Mouse (Mus musculus): ENCODE measurements around the gene Gm9833. TPM values are rescaled to one million over a fixed set of nuclear protein-coding genes. Genes with fewer than 3 reads are reported as not detected.
"Not testable (repeated sequence)": the region's sequence is repeated elsewhere in the genome, so short reads cannot be mapped to it uniquely, and the experiment has no call there.

Gene Gm9833
- total RNA-seq (2012; rRNA removed) (not detected in 2 replicates), total RNA-seq (2014; rRNA removed) (not detected in 2 replicates), polyA plus RNA-seq (2012; ENCODE audit: insufficient read length, low read depth) (not detected in 2 replicates)

- H3K9me3 ChIP-seq (replicated peaks; ENCODE audit: low read length); H3K4me3 ChIP-seq (replicated peaks in 1 of 3; ENCODE audit: low read depth in 2 of 3, low read length in 2 of 3, poor library complexity in 1 of 3); H3K9ac ChIP-seq (ENCODE audit: insufficient read depth, low read depth); DNase-seq (ENCODE audit: extremely low read depth); in situ Hi-C loops (cut with MboI; ENCODE audit: low pct_ligation_motif_present, low pct_unique_long_range_greater_than_20kb, low sequenced_read_pairs); dilution Hi-C loops (cut with MboI; ENCODE audit: extremely low pct_ligation_motif_present, extremely low pct_unique_long_range_greater_than_20kb, low sequenced_read_pairs); H3K36me3 ChIP-seq (replicated peaks in 1 of 2; ENCODE audit: control insufficient read depth in 1 of 2, insufficient read depth in 1 of 2, low read length in 1 of 2); H3K27me3 ChIP-seq (replicated peaks); H3K79me2 ChIP-seq (replicated peaks; ENCODE audit: control insufficient read depth, extremely low read depth, insufficient read depth, poor library complexity, severe bottlenecking); H3K27ac ChIP-seq (ENCODE audit: insufficient read depth, low read depth); H3K4me2 ChIP-seq (ENCODE audit: insufficient read depth, low read depth, poor library complexity, severe bottlenecking): not testable (repeated sequence)
- H3K4me1 ChIP-seq (ENCODE audit: control insufficient read depth in 1 of 2, insufficient read depth in 2 of 2) = peaks cover 9 to 24% of the 10 kb centered on the region in 2 experiments
These were observed at the start of gene Gm9833 for GRCm38 (mm10) chr3:10087994-10088393. Gene Gm9833, plus strand, starts transcription at chr3:10088110.

- Histone ChIP-seq H3K27ac (ENCODE audit: insufficient read depth, low read depth) (no peak overlapping the region), H3K9ac (ENCODE audit: insufficient read depth, low read depth) (no peak overlapping the region), H3K9me3 (replicated peaks; ENCODE audit: low read length) (no peaks in the 10 kb centered on the region), H3K27me3 (replicated peaks) (no peaks in the 10 kb centered on the region), H3K4me3 (replicated peaks in 1 of 3; ENCODE audit: low read depth in 2 of 3, low read length in 2 of 3, poor library complexity in 1 of 3) (no peak overlapping the region), H3K4me1 (ENCODE audit: control insufficient read depth in 1 of 2, insufficient read depth in 2 of 2) (peaks cover 3 to 9% of the 10 kb centered on the region in 2 experiments), H3K79me2 (replicated peaks; ENCODE audit: control insufficient read depth, extremely low read depth, insufficient read depth, poor library complexity, severe bottlenecking) (no peaks in the 10 kb centered on the region), H3K36me3 (replicated peaks in 1 of 2; ENCODE audit: control insufficient read depth in 1 of 2, insufficient read depth in 1 of 2, low read length in 1 of 2) (no peaks in the 10 kb centered on the region), H3K4me2 (ENCODE audit: insufficient read depth, low read depth, poor library complexity, severe bottlenecking) (no peak overlapping the region)
- in situ Hi-C loops (cut with MboI; ENCODE audit: low pct_ligation_motif_present, low pct_unique_long_range_greater_than_20kb, low sequenced_read_pairs) = no loop called here
- 0 out of 2 replicates have a peak, but pooled peaks have one; percentile 28 for TF ChIP-seq MAX (IDR thresholded peaks at IDR 0.05; ENCODE audit: low read length)
- peak; percentile 36; the same call in 1 of the 2 replicates for TF ChIP-seq IRF4 (IDR thresholded peaks at IDR 0.05; ENCODE audit: low read depth, low read length)
- no peak for TF ChIP-seq JUN (IDR thresholded peaks at IDR 0.05; ENCODE audit: insufficient read depth, low read depth, low read length)
- no peak for TF ChIP-seq RAD21 (IDR thresholded peaks at IDR 0.05; ENCODE audit: low read depth, low read length)
- 0 out of 2 replicates have a peak, but pooled peaks have one; percentile 59 for TF ChIP-seq CHD1 (IDR thresholded peaks at IDR 0.05; ENCODE audit: low read depth, low read length)
- DNase-seq (ENCODE audit: extremely low read depth) = no peak
- dilution Hi-C loops (cut with MboI; ENCODE audit: extremely low pct_ligation_motif_present, extremely low pct_unique_long_range_greater_than_20kb, low sequenced_read_pairs) = no loop called here
These were observed 17.8 kb upstream of the Gm9833 start for GRCm38 (mm10) chr3:10070070-10070469.

GRCm38 (mm10) chr3:10075826-10076225 is 12.1 kb upstream of the Gm9833 start:
- no peaks in the 10 kb centered on the region for H3K9me3 ChIP-seq (replicated peaks; ENCODE audit: low read length)
- no peak for TF ChIP-seq POLR2A (IDR thresholded peaks at IDR 0.05; ENCODE audit: low read depth, low read length)
- TF ChIP-seq E2F4 (IDR thresholded peaks at IDR 0.05; ENCODE audit: insufficient replicate concordance, low read depth, low read length) = no peak
- TF ChIP-seq GABPA (IDR thresholded peaks at IDR 0.05; ENCODE audit: insufficient replicate concordance, low read depth, low read length) = no peak
- TF ChIP-seq EP300 (IDR thresholded peaks at IDR 0.05; ENCODE audit: low read length) = no peak
- TF ChIP-seq RAD21 (IDR thresholded peaks at IDR 0.05; ENCODE audit: low read depth, low read length) = no peak
- no peak for TF ChIP-seq MXI1 (IDR thresholded peaks at IDR 0.05; ENCODE audit: low read depth, low read length)
- no peak for TF ChIP-seq USF2 (conservative IDR thresholded peaks at IDR 0.05; ENCODE audit: low read depth, low read length)
- TF ChIP-seq ELF1 (IDR thresholded peaks at IDR 0.05; ENCODE audit: low read depth, low read length) = no peak
- TF ChIP-seq KAT2A (IDR thresholded peaks at IDR 0.05; ENCODE audit: insufficient replicate concordance, low read length) = no peak
- no peak for TF ChIP-seq JUN (IDR thresholded peaks at IDR 0.05; ENCODE audit: insufficient read depth, low read depth, low read length)
- TF ChIP-seq SIN3A (IDR thresholded peaks at IDR 0.05; ENCODE audit: low read length) = no peak
- TF ChIP-seq ZNF384 (IDR thresholded peaks at IDR 0.05; ENCODE audit: low read depth, low read length) = no peak
- TF ChIP-seq MEF2A (IDR thresholded peaks at IDR 0.05; ENCODE audit: borderline replicate concordance, low read depth, low read length) = no peak
- no peak for TF ChIP-seq ZMIZ1 (IDR thresholded peaks at IDR 0.05; ENCODE audit: low read depth, low read length)
- no peak for TF ChIP-seq IRF4 (IDR thresholded peaks at IDR 0.05; ENCODE audit: low read depth, low read length)
- H3K4me1 ChIP-seq (ENCODE audit: control insufficient read depth in 1 of 2, insufficient read depth in 2 of 2) = peaks cover 4 to 14% of the 10 kb centered on the region in 2 experiments; a peak in 3 of 4 replicates
- H3K9ac ChIP-seq (ENCODE audit: insufficient read depth, low read depth) = no peak overlapping the region
- H3K4me3 ChIP-seq (replicated peaks in 1 of 3; ENCODE audit: low read depth in 2 of 3, low read length in 2 of 3, poor library complexity in 1 of 3) = no peak overlapping the region
- H3K4me2 ChIP-seq (ENCODE audit: insufficient read depth, low read depth, poor library complexity, severe bottlenecking) = no peak overlapping the region
- H3K79me2 ChIP-seq (replicated peaks; ENCODE audit: control insufficient read depth, extremely low read depth, insufficient read depth, poor library complexity, severe bottlenecking) = no peaks in the 10 kb centered on the region
- H3K27me3 ChIP-seq (replicated peaks) = no peaks in the 10 kb centered on the region
- dilution Hi-C loops (cut with MboI; ENCODE audit: extremely low pct_ligation_motif_present, extremely low pct_unique_long_range_greater_than_20kb, low sequenced_read_pairs) = no loop called here
- no peaks in the 10 kb centered on the region for H3K36me3 ChIP-seq (replicated peaks in 1 of 2; ENCODE audit: control insufficient read depth in 1 of 2, insufficient read depth in 1 of 2, low read length in 1 of 2)
- DNase-seq (ENCODE audit: extremely low read depth) = no peak
- H3K27ac ChIP-seq (ENCODE audit: insufficient read depth, low read depth) = no peak overlapping the region
- in situ Hi-C loops (cut with MboI; ENCODE audit: low pct_ligation_motif_present, low pct_unique_long_range_greater_than_20kb, low sequenced_read_pairs) = no loop called here

All from CH12.LX (cell line).